Comparison of ENCODE assay signal across 8 mouse cellular contexts in the genomic region with DNA sequence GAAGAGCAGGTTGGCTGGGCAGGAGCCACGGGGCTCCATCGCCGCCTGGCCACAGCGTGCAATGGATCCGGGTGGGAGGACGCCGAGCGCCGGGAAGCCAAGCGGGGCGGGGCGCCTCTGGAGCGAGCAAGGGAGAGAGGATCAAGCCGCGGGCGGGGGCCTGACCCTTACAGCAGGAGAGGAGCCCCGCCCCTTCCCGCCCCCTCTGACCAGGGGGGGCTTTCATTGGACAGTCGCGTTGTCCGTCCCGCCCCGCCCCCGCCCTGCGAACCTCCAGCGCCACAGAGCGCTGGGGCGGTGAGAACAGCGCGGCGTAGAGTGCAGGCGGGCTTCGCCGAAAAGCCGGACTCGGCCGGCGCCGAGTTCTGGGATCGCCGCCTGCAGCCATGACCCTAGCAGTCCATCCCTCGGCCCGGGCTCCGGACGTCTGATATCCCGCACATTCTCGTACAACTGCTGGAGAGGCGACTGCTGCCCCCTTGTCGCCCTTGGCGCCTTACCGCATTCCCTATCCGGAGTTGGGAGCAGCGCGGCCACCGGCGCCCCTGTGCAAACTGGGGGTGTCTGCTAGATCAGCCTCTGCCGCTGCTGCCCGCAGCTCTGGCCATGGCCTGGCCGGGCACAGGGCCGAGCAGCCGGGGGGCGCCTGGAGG. TPM values are rescaled to one million over a fixed set of nuclear protein-coding genes. Genes with fewer than 3 reads are reported as not detected.
DNase-seq lines count a peak whose midpoint lies in the region; ATAC-seq lines count a peak whose summit lies in the region.

A gene (minus strand): TSS at position 142 of the 653 bp plus-strand sequence.
A gene (plus strand): TSS at position 275 of the 653 bp plus-strand sequence.

- peak within 1 kb of the TSS; percentile 74 for H3K4me3 ChIP-seq in hindbrain, embryonic 16.5 days (ENCODE audit: low read length)
- peak within 1 kb of the TSS; percentile 45 for H3K4me3 ChIP-seq in macrophage (ENCODE audit: inconsistent target)

- 1% methylated on average over 48 of the region's 62 CpGs for WGBS in hindbrain, embryonic 16.5 days
- 1% methylated on average over 43 of the region's 62 CpGs for WGBS in macrophage (ENCODE audit: missing documents)

- H3K27ac ChIP-seq in hindbrain, embryonic 16.5 days (ENCODE audit: low read depth, low read length) = peak within 1 kb of the TSS; percentile 80
- no peak within 1 kb of the TSS for H3K27ac ChIP-seq in macrophage

- H3K79me2 ChIP-seq in macrophage (ENCODE audit: inconsistent target) = no peaks in the 10 kb centered on the region

- no peaks in the 10 kb centered on the region for H3K9me3 ChIP-seq in hindbrain, embryonic 16.5 days (ENCODE audit: control insufficient read depth, low read length)

- H3K4me1 ChIP-seq in hindbrain, embryonic 16.5 days (ENCODE audit: control insufficient read depth, insufficient read depth, low read depth, low read length) = peaks cover 8% of the 10 kb centered on the region

- no peaks in the 10 kb centered on the region for H3K27me3 ChIP-seq in hindbrain, embryonic 16.5 days (replicated peaks; ENCODE audit: control insufficient read depth, insufficient read depth, low read length)

- H3K9ac ChIP-seq in hindbrain, embryonic 16.5 days (ENCODE audit: low read depth, low read length) = peak within 1 kb of the TSS; percentile 78

- ATAC-seq in hindbrain, embryonic 16.5 days = peak; percentile 97

- peak; percentile 30 for DNase-seq in T-cell, adult 2 months (ENCODE audit: low spot score)
- peak; percentile 89 to 95 for DNase-seq in cerebellum, postnatal 36 days
- peak; percentile 96 for DNase-seq in gastrocnemius, adult 18-20 months (ENCODE audit: low spot score)
- DNase-seq in left cerebral cortex, adult 18-20 months (ENCODE audit: low spot score in 2 of 2) = peak; percentile 85 to 90
- peak; percentile 91 for DNase-seq in right cerebral cortex, adult 18-20 months
- DNase-seq in urinary bladder, postnatal 10 days (ENCODE audit: low spot score) = peak; percentile 78

- no peaks in the 10 kb centered on the region; the same call in 1 of the 2 replicates for H3K36me3 ChIP-seq in hindbrain, embryonic 16.5 days (ENCODE audit: control insufficient read depth, insufficient read depth, low read length)
- H3K36me3 ChIP-seq in macrophage (ENCODE audit: inconsistent target) = no peaks in the 10 kb centered on the region

- H3K4me2 ChIP-seq in hindbrain, embryonic 16.5 days (ENCODE audit: low read length) = peak within 1 kb of the TSS; percentile 97

RNA-seq across cellular contexts. Expression of the first gene that starts in this region (rescaled TPM):
- 10 to 100 TPM; 16.4 to 17.1 TPM for total RNA-seq in gastrocnemius, adult 18-20 months (2021)
- 29.4 and 34.3 TPM in 2 replicates for polyA plus RNA-seq in hindbrain, embryonic 16.5 days (2015; fragmentation: Nextera tagmentation; extraction: Ambion mirVana)
- total RNA-seq in left cerebral cortex, adult 18-20 months (2021) = 10 to 100 TPM; 58.1 to 62.4 TPM
- 100 to 1,000 TPM in 4 of 26 experiments, 10 to 100 TPM in 22; 43.5 to 133 (median 65.0) TPM for total RNA-seq in macrophage (2018; cell fraction: chromatin; rRNA removed)
- 10 to 100 TPM; 26.3 to 41.6 (median 33.7) TPM for total RNA-seq in macrophage (2018; cell fraction: cytosol; rRNA removed)
- total RNA-seq in macrophage (2018; cell fraction: nucleus; rRNA removed) = 10 to 100 TPM; 31.8 to 97.2 (median 55.4) TPM
- 23.0 to 30.8 TPM (median 30.4 TPM) in 3 replicates for polyA plus RNA-seq in macrophage (2018)

RNA-seq across cellular contexts. Expression of the second gene that starts in this region (rescaled TPM):
- total RNA-seq in gastrocnemius, adult 18-20 months (2021) = 10 to 100 TPM; 19.9 to 33.3 TPM
- polyA plus RNA-seq in hindbrain, embryonic 16.5 days (2015; fragmentation: Nextera tagmentation; extraction: Ambion mirVana) = 2.1 and 2.6 TPM in 2 replicates
- total RNA-seq in left cerebral cortex, adult 18-20 months (2021) = 1 to 10 TPM; 5.6 to 5.7 TPM
- 1 to 10 TPM in 1 of 26 experiments, under 1 TPM in 5, not detected in 20; 0.12 to 1.7 (median 0.16) TPM for total RNA-seq in macrophage (2018; cell fraction: chromatin; rRNA removed)
- under 1 TPM; 0.03 to 0.29 (median 0.10) TPM for total RNA-seq in macrophage (2018; cell fraction: cytosol; rRNA removed)
- under 1 TPM in 20 of 26 experiments, not detected in 6; 0.07 to 0.35 (median 0.19) TPM for total RNA-seq in macrophage (2018; cell fraction: nucleus; rRNA removed)
- polyA plus RNA-seq in macrophage (2018) = 0.08 to 0.23 TPM (median 0.09 TPM) in 3 replicates

Comparison
In these comparisons a context has a peak if more than half of its experiments do, and no peak if none do; other contexts are left out.
1. DNase-seq: peak in every context shown above with its lines; median percentile 96 in gastrocnemius, adult 18-20 months; 92 in cerebellum, postnatal 36 days; 91 in right cerebral cortex, adult 18-20 months; 88 in left cerebral cortex, adult 18-20 months; 78 in urinary bladder, postnatal 10 days; 30 in T-cell, adult 2 months.